Mouse (Mus musculus) embryo, embryonic 9.5 days (tissue): ENCODE measurements around the gene 4933421I07Rik.

Experiments
- DNase-seq: peaks from one replicate; pipeline ENCODE4 v3.0.0-alpha.2; 2017; ENCODE audit errors: extremely low spot score

The 4933421I07Rik gene

DNA sequence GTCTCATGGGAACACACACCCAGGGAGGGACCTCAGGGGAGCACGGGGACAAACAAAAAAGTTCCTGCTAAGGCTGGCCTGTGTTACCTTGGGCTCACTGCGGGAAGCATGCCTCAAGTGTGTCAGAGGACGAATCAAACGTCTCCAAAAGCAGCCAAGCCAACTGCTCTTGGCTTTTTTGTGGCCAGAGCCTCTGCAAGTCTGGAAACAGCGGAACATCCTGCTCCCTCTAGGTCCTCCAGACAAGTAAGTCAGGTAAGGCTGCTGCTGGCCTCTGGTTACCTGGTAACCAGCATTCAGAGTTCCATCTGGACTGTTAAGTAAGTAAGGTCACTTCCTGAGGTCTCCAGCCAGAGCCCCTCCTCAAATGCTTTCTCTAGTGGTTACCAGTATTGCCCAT, at the start of gene 4933421I07Rik:
Gene 4933421I07Rik, minus strand, starts transcription at position 271 of the 400 bp plus-strand sequence.
- no peak for DNase-seq

DNA sequence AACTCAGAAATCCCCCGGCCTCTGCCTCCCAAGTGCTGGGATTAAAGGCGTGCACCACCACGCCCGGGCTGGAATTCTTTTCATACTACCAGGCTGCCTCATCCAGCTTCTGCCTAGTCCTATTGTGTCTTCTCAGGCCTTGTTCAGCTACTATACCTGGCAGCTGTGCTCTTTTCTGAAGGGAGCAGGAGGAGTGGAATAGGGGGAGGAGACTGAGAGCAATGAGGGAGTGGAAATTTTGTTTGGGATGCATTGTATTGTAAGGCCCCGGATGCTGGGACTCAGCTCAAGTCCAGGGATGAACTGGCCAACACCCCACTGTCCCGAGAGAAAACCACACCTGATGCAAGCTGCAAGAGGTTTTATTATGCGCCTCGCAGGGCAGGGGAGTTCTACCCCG, 49.4 kb upstream of the 4933421I07Rik start:
- DNase-seq, result no peak

DNA sequence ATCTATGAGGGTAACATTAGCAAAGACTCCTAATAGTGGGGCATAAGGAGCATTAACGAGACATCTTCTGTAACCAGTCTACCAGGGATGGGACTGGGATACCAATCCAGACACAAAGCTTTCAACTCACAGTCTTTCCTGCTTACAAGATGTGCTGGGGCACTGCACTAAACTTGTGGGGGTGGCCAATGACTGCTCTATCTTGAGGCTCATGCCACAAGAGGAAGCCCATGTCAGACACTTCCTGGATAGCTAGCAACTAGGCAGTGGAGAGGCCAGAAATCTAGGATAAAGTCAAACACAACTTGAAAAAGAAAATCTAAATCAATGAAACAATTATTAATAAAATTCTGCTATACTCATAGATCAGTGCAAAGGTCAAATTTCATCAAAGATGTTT, 48.3 kb upstream of the 4933421I07Rik start:
- no peak for DNase-seq

DNA sequence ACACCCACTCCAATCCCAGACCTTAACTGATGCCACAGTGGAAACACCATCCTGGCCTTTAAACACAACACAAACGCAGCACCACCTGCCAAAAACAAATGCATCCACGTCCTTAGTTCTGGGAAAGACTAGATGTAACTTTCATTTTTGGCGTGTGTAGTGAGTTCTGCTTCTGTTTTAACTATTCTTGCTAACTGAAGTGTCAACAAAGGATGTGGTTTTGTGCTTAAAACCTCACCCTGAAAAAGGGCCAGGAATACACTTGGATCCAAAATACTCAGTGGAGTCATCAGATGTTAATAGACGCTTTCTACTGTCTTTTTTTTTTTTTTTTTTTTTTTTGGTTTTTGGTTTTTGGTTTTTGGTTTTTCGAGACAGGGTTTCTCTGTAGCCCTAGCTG, 42.9 kb upstream of the 4933421I07Rik start:
- DNase-seq, result no peak

DNA sequence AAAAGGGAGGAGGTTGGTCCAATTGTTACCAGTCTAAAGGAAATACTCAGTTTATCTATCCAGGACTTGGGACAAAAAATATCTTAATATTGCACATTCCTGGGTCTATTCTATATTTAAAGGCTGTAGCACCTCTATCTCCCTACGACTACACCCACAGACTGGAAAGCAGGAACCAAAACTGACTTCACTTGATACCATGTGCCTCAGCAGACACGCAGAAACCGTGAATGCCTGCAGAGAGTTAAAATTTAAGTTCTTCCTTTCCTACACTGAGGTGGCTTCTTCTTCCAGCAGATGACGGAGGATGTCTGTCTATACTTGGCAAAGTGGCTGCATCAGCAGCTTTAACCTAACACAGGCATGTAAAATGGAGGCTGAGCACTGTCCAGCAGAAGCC, 42.4 kb upstream of the 4933421I07Rik start:
- no peak for DNase-seq

DNA sequence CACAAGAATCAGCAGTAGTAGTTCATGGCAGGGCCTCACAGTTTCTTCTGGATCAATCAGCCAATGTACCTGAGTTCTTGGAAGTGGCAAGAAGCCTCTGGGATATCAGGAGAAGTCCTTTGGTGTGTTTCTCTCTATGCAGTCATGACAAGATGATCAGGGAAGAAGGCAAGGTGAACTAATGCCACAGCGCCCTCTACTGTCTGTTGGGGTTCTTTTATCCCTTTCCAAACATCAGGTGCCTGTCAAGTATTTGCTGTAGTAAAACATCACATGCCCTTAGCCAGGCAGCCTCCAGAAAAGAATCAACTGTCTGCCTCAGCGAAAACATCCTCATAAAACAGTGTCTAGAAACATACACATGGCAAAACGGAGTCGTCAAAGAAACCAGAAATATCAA, 6.7 kb upstream of the 4933421I07Rik start:
- DNase-seq, result no peak

DNA sequence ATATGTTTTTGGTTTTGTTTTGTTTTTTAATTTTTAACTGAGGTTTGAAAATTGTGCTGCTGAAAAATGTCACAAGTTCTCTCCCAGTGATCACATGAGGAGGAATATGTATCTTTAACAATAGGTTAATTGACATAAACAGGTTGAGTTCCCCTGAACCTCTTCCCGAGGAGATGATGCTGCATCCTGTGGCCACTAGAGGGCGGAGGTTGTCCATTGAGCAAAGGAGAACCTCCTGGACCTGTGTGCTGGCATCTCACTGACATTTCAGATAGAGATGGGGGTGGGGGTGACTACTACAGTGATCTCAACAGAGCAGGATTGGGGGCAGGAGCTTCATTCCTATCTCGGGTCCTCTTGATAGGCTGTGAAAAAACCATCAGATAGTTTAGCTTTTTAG, 2.7 kb upstream of the 4933421I07Rik start:
- DNase-seq, result no peak

DNA sequence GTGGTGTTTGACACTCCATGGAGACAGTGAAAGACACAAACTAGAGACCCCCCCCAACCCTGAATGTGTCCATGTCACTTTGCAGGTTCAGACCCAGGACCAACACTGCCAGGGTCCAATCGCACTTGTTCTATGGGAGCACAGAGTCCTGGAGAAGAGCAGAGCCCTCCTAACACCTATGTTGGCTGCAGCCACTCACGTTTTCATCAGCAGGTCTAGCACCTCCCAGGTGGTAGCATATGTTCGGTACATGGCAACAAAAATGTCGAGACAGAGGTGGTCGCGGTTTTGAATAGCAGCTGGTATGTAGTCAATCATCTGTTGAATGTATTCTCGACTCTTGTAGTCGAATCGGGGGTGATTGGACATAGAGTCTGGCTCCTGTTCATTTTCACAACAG, 568 bp downstream of the 4933421I07Rik start:
- no peak for DNase-seq
